Mouse (Mus musculus) hindbrain, postnatal 0 days (tissue): Measurements from ENCODE around the gene Pfkl. TPM values are rescaled to one million over a fixed set of nuclear protein-coding genes. Genes with fewer than 3 reads are reported as not detected.
A peak's percentile ranks its signal among the peaks of the same experiment; 100 is the strongest.

Source experiments
- ATAC-seq: fragments of 200-750 bp; cut with Nextera tagmentation; 2 replicates; pipeline ENCODE4 v1.8.0; 2017; ENCODE audit warnings: mild to moderate bottlenecking, moderate TSS enrichment, moderate library complexity
- DNase-seq: peaks from one replicate; pipeline ENCODE4 v3.0.0-alpha.2; 2015; ENCODE audit warnings: low spot score
- H3K27ac ChIP-seq: fragments of 300-500 bp; sonication (generic); 2 replicates; pipeline ENCODE4 v1.5.1; 2014; ENCODE audit warnings: mild to moderate bottlenecking
- H3K27me3 ChIP-seq: fragments of 300-500 bp; sonication (generic); 2 replicates; pipeline ENCODE4 v1.6.1; 2014; ENCODE audit warnings: low read length, mixed read lengths; ENCODE audit not compliant: insufficient read depth
- H3K36me3 ChIP-seq: fragments of 300-500 bp; sonication (generic); 2 replicates; pipeline ENCODE4 v1.6.1; 2014; ENCODE audit warnings: low read length, mixed read lengths; ENCODE audit not compliant: insufficient read depth
- H3K4me1 ChIP-seq: fragments of 300-500 bp; sonication (generic); 2 replicates; pipeline ENCODE4 v1.6.1; 2014; ENCODE audit warnings: antibody characterized with exemption, low read length, mixed read lengths; ENCODE audit not compliant: insufficient read depth
- H3K4me2 ChIP-seq: fragments of 300-500 bp; sonication (generic); 2 replicates; pipeline ENCODE4 v1.6.1; 2014; ENCODE audit warnings: low read depth, mild to moderate bottlenecking, low read length, moderate library complexity, mixed read lengths
- H3K4me3 ChIP-seq: fragments of 300-500 bp; sonication (generic); 2 replicates; pipeline ENCODE4 v1.5.1; 2014; ENCODE audit warnings: low read length
- H3K9ac ChIP-seq: fragments of 300-500 bp; sonication (generic); replicated peaks from 2 replicates; pipeline ENCODE4 v1.6.1; 2014; ENCODE audit warnings: mild to moderate bottlenecking, low read length, moderate library complexity, mixed read lengths
- H3K9me3 ChIP-seq: fragments of 300-500 bp; sonication (generic); 2 replicates; pipeline ENCODE4 v1.6.1; 2016; ENCODE audit warnings: low read length, mixed read lengths
- CTCF ChIP-seq: IDR thresholded peaks from 2 replicates; pipeline ENCODE4 v1.5.1; 2016; ENCODE audit warnings: antibody characterized with exemption, control low read depth, low read depth
- WGBS: fragments of 180-500 bp; shearing (Covaris S2); extraction: QIAGEN DNeasy Blood & Tissue Kit; methylation state at CpG from one replicate; pipeline ENCODE4 v1.1.7; 2014; 5-methylcytosine and 5-hydroxymethylcytosine counted together
- polyA plus RNA-seq: library from polyadenylated mRNA; unstranded; fragments of >200 nt; fragmentation: Nextera tagmentation; extraction: Ambion mirVana; gene quantifications from 2 replicates; pipeline ENCODE4 v1.2.1, GENCODE M21; 2015
- total RNA-seq: library from RNA; depleted of rRNA; stranded (reverse); fragments of >200 nt; gene quantifications from 2 replicates; pipeline ENCODE4 v1.2.3, GENCODE M21; 2014

Gene Pfkl
- total and polyA plus RNA-seq, 2 experiments from 2014 or later = 96.5 to 183 TPM

DNA sequence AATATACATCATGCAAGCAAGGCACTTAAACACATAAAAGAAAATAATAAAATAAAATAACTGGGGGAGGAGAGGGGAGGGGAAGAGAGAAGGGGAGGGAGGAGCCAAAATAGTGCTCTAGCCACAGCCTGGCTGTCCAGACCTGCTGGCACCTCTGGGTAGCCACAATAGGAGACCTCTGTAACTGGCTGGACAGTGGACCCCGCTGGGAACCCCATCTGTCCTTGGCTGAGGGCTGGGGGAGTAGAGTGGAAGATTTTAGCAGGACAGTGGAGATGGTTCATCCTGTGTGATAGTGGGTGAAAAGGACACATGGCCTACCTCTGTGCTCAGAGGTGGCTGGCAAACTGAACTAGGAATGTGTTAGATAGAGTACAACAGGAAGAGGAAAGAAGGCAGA is 34.6 kb upstream of the Pfkl start:
- Histone ChIP-seq H3K4me3 (no peak overlapping the region), H3K4me2 (no peak overlapping the region), H3K9me3 (no peaks in the 10 kb centered on the region), H3K9ac (no peak overlapping the region), H3K4me1 (0 out of 2 replicates have a peak, but pooled peaks cover 6% of the 10 kb centered on the region), H3K36me3 (no peaks in the 10 kb centered on the region), H3K27ac (no peak overlapping the region), H3K27me3 (no peaks in the 10 kb centered on the region)
- DNase-seq (no peak), ATAC-seq (no peak)
- TF ChIP-seq CTCF = no peak
- WGBS = 76% methylated on average over 1 of the region's 1 CpGs

DNA sequence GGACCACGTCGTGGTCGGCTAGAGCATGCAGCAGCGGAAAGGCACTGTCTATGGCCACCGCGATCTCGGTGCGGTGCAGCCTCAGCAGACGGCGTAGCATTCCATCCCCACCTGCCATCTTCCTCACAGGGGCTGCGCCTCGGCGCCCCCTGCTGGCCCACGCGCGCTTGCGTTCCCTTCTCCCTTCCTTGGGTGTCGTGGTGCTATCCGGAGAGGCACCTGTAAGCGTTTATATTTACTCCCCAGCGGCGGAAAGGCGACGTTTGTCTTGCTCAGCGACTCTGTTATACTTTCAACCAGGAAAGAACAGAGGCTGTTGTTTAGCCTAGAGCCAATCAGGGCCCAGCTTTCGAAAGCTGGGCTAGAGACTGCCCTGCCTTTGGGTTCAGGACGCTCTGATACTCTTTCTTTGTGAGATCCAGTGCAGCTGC is 33.5 kb upstream of the Pfkl start, which contains the start of gene Aire:
Aire (minus strand) TSS at position 205 of the 431 bp plus-strand sequence.
- peak within 1 kb of the TSS; percentile 25 for H3K4me3 ChIP-seq
- DNase-seq = peak; percentile 74
- H3K27me3 ChIP-seq = no peaks in the 10 kb centered on the region
- ATAC-seq = peak; percentile 69
- peak within 1 kb of the TSS; percentile 53 for H3K4me2 ChIP-seq
- H3K27ac ChIP-seq = no peak within 1 kb of the TSS
- H3K9ac ChIP-seq = no peak within 1 kb of the TSS
- H3K9me3 ChIP-seq = no peaks in the 10 kb centered on the region
- 0 out of 2 replicates have a peak, but pooled peaks cover 6% of the 10 kb centered on the region for H3K4me1 ChIP-seq
- no peaks in the 10 kb centered on the region for H3K36me3 ChIP-seq
- TF ChIP-seq CTCF = peak; percentile 81
- WGBS = 1% methylated on average over 27 of the region's 27 CpGs

DNA sequence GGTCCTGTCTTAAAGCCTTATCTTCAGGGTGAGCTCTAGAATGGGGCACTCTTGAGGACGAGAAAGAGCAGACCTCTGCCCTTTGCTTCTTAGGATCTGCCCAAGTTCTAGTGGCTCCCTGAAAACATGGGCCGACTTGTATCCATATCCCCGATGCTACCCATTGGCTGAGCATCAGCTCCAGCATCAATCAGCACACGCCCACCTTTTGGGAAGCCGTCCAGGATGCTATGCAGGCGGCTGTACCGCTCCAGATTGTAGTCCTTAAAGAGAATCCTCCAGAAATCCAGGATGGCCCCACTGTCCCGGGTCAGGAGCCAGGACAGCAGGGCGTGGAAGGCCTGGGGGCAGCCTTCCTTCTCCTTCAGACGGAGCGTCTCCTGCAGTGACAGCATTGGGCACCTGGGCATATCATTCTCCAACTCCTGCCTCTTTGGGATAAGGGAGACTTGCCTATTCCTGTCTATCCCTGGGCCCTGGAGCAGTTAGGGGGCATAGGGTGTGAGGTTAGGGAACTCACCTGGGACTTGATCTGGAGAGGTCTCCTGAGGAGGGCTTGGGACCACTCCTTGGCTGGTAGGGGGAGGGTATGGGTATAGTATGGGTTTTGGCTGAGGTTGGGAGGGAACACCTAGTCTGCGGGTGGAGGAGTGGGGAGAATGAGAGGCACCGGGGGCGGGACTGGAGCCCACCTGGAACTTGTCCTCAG is 33.0 kb upstream of the Pfkl start:
- no peak for TF ChIP-seq CTCF
- peak overlapping the region; percentile 53 for H3K4me2 ChIP-seq
- H3K27me3 ChIP-seq = no peaks in the 10 kb centered on the region
- peak; percentile 40 for ATAC-seq
- H3K9me3 ChIP-seq = no peaks in the 10 kb centered on the region
- no peaks in the 10 kb centered on the region for H3K36me3 ChIP-seq
- no peak for DNase-seq
- peak overlapping the region; percentile 25 for H3K4me3 ChIP-seq
- no peak overlapping the region for H3K9ac ChIP-seq
- 0 out of 2 replicates have a peak, but pooled peaks cover 6% of the 10 kb centered on the region for H3K4me1 ChIP-seq
- no peak overlapping the region for H3K27ac ChIP-seq
- WGBS = 57% methylated on average over 14 of the region's 14 CpGs

DNA sequence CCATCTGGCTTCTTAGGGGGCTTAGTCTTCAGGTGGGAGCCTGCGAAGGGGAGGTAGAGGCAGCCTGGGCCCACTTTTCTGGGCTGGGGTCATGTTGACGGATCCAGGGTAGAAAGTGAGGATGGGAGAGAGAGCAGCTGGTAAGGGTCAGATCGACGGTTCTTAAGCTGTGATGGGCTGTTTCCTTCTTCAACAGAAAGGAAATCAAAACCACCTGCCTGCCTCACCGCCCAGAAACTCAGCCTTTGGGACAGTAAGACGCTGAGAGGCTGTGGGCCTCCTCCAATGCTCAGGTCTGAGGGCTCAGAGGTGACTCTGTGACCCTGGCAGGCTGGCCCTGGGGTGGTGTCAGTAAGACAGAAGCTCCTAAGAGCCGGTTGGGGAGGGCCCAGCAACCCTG is 32.2 kb upstream of the Pfkl start:
- 83% methylated on average over 7 of the region's 7 CpGs for WGBS
- DNase-seq (no peak), ATAC-seq (no peak)
- no peak for TF ChIP-seq CTCF
- Histone ChIP-seq H3K36me3 (no peaks in the 10 kb centered on the region), H3K27ac (no peak overlapping the region), H3K9ac (no peak overlapping the region), H3K4me1 (0 out of 2 replicates have a peak, but pooled peaks cover 6% of the 10 kb centered on the region), H3K4me2 (no peak overlapping the region), H3K4me3 (no peak overlapping the region), H3K27me3 (no peaks in the 10 kb centered on the region), H3K9me3 (no peaks in the 10 kb centered on the region)

DNA sequence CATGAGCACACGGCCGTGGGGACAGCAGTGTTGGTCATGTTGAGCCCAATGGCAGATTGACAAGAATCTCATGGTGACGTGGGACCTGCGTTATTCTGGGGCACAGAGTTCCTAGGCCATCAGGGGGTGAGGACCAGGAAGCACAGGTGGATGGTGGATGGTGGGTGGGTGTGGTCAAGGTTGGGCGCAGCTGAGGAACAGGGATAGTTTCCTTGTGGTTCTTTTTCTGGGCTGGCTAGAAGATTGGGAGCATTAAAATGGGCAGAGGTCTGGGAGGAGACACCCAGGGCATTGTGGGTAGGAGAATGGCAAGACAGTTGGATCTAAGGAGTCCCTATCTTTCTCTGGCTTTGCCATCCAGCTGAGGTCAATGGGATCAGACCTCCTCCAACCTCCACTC is 31.8 kb upstream of the Pfkl start, which contains the start of gene Dnmt3l:
Dnmt3l (plus strand) TSS at position 301 of the 400 bp plus-strand sequence.
- Histone ChIP-seq H3K4me3 (no peak within 1 kb of the TSS), H3K27ac (no peak within 1 kb of the TSS), H3K36me3 (no peaks in the 10 kb centered on the region), H3K4me2 (no peak within 1 kb of the TSS), H3K9ac (no peak within 1 kb of the TSS), H3K4me1 (0 out of 2 replicates have a peak, but pooled peaks cover 6% of the 10 kb centered on the region), H3K9me3 (no peaks in the 10 kb centered on the region), H3K27me3 (no peaks in the 10 kb centered on the region)
- ATAC-seq = no peak
- TF ChIP-seq CTCF = no peak
- no peak for DNase-seq
- WGBS = 86% methylated on average over 5 of the region's 5 CpGs

DNA sequence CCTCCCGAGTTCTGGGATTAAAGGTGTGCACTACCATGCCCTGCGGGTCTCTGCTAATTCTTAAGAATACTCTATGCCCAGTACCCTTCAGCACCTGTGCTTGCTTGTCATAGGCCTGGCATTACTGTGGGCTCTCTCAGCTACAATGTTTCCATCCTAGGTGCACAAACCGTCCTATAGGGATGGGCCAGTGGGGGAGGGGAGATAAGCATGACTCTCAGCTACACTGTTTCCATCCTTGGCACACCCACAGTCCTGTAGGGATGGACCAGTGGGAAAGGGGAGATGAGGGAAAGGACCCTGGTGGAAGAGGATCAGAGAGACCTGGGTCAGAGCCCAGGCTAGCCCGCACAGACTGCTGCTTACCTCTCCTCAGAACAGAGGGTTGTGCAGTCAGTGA is 27.3 kb upstream of the Pfkl start:
- WGBS = 89% methylated on average over 4 of the region's 4 CpGs
- Histone ChIP-seq H3K9ac (no peak overlapping the region), H3K4me2 (no peak overlapping the region), H3K27me3 (no peaks in the 10 kb centered on the region), H3K36me3 (no peaks in the 10 kb centered on the region), H3K4me1 (no peaks in the 10 kb centered on the region), H3K9me3 (no peaks in the 10 kb centered on the region), H3K4me3 (no peak overlapping the region), H3K27ac (no peak overlapping the region)
- no peak for ATAC-seq
- DNase-seq = no peak
- no peak for TF ChIP-seq CTCF

DNA sequence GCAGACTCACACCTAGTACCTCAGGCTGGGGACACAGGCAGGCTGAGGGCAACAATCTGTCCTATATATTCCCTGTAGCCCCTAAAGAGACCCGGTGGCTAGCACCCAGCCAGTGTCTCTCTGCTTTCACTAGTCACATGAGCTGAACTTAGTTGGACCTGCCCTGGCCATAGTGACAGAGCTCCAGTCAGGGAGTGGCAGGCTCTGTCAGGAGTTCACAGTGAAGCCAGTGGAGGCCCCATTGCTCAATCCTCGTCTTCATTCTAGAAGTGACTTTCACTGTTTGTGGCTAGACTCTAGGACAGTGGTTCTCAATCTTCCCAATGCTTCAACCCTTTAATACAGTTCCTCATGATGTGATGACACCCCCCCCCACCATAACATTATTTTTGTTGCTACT is 22.1 kb upstream of the Pfkl start:
- no peak for ATAC-seq
- no peaks in the 10 kb centered on the region for H3K4me1 ChIP-seq
- no peak overlapping the region for H3K4me2 ChIP-seq
- H3K4me3 ChIP-seq = no peak overlapping the region
- no peak overlapping the region for H3K9ac ChIP-seq
- H3K36me3 ChIP-seq = no peaks in the 10 kb centered on the region
- no peak for TF ChIP-seq CTCF
- H3K9me3 ChIP-seq = no peaks in the 10 kb centered on the region
- DNase-seq = no peak
- H3K27me3 ChIP-seq = no peaks in the 10 kb centered on the region
- H3K27ac ChIP-seq = no peak overlapping the region
- WGBS = 81% methylated on average over 2 of the region's 2 CpGs
